Mouse (Mus musculus) limb, embryonic 12.5 days (tissue): Measurements from ENCODE around the gene Tnnt3. TPM values are rescaled to one million over a fixed set of nuclear protein-coding genes. Genes with fewer than 3 reads are reported as not detected.

Source experiments
- ATAC-seq: fragments of 200-750 bp; cut with Nextera tagmentation; 2 replicates; pipeline ENCODE4 v1.8.0; 2017; ENCODE audit warnings: low read depth, moderate TSS enrichment; ENCODE audit not compliant: insufficient number of reproducible peaks, insufficient read depth, low FRiP score, low TSS enrichment
- H3K27ac ChIP-seq: fragments of 300-500 bp; sonication (generic); 2 replicates; pipeline ENCODE4 v1.5.1; 2016; ENCODE audit warnings: mild to moderate bottlenecking, moderate library complexity
- H3K27me3 ChIP-seq: fragments of 300-500 bp; sonication (generic); 2 replicates; pipeline ENCODE4 v1.6.1; 2016; ENCODE audit warnings: mild to moderate bottlenecking, moderate library complexity
- H3K36me3 ChIP-seq: fragments of 300-500 bp; sonication (generic); 2 replicates; pipeline ENCODE4 v1.6.1; 2016; ENCODE audit warnings: mild to moderate bottlenecking, moderate library complexity
- H3K4me1 ChIP-seq: fragments of 300-500 bp; sonication (generic); replicated peaks from 2 replicates; pipeline ENCODE4 v1.6.1; 2016
- H3K4me2 ChIP-seq: fragments of 300-500 bp; sonication (generic); 2 replicates; pipeline ENCODE4 v1.6.1; 2016; ENCODE audit warnings: mild to moderate bottlenecking, moderate library complexity
- H3K4me3 ChIP-seq: fragments of 300-500 bp; sonication (generic); replicated peaks from 2 replicates; pipeline ENCODE4 v1.5.1; 2016; ENCODE audit warnings: mild to moderate bottlenecking
- H3K9ac ChIP-seq: fragments of 300-500 bp; sonication (generic); replicated peaks from 2 replicates; pipeline ENCODE4 v1.6.1; 2016; ENCODE audit warnings: mild to moderate bottlenecking, moderate library complexity
- H3K9me3 ChIP-seq: fragments of 300-500 bp; sonication (generic); 2 replicates; pipeline ENCODE4 v1.6.1; 2016; ENCODE audit warnings: mild to moderate bottlenecking, moderate library complexity
- WGBS: fragments of 180-500 bp; shearing (Covaris S2); methylation state at CpG from one replicate; pipeline ENCODE4 v1.1.7; 2016; 5-methylcytosine and 5-hydroxymethylcytosine counted together
- polyA plus RNA-seq: library from polyadenylated mRNA; unstranded; fragments of >200 nt; fragmentation: Nextera tagmentation; extraction: Ambion mirVana; gene quantifications from 2 replicates; pipeline ENCODE4 v1.2.1, GENCODE M21; 2016

Tnnt3 gene
- polyA plus RNA-seq, 1 experiment from 2014 or later: 14.3 TPM

DNA sequence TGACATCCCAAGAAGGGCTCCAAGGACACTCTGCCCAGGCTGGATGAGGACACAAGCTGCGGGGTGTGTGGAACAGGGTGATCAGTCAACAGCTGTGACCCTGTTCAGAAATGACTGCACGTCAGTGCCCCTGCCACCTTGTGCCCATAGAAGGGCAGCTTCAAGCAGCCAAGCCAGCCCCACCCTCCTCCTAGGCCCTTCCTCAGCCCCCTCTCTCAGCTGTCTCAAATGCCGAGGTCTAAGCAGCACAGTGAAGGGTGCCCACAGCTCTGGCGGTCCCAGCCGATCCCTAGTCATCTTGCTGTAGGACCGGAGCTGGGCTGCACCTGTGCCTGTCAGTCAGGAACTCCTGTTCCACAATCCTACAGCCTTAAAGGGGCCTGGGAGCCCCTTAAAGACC is 36.4 kb upstream of the Tnnt3 start:
- Histone ChIP-seq H3K4me2 (no peak overlapping the region), H3K27ac (no peak overlapping the region), H3K36me3 (no peaks in the 10 kb centered on the region), H3K9ac (no peak overlapping the region), H3K4me3 (no peak overlapping the region), H3K27me3 (no peaks in the 10 kb centered on the region), H3K4me1 (peaks cover 29% of the 10 kb centered on the region), H3K9me3 (no peaks in the 10 kb centered on the region)
- 77% methylated on average over 6 of the region's 6 CpGs for WGBS
- ATAC-seq: no peak

DNA sequence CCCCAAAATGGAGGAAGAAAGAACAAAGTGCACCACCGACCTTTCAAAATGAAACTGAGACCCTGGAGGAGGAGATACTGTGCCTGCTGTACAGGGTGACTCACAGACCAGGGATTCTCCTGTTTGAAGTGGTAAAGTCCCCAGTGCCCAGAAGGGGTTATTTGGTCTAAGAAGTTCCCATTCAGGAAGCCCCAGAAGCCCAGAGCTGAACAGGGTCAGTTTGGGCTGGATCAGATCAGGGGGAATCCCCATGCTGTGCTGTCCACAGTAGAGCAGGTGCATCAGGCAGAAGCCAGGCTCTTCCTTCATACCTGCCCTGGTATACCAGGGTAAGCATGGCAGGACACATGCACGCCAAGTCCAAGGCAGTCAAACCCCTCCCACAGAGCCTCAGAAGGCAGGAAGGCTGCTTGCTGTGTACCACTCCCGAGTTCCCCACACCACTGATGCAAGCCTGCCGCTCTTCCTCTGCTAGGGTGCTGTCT is 36.0 kb upstream of the Tnnt3 start:
- H3K27me3 ChIP-seq: no peaks in the 10 kb centered on the region
- ATAC-seq: no peak
- H3K4me2 ChIP-seq: no peak overlapping the region
- no peak overlapping the region for H3K9ac ChIP-seq
- peaks cover 25% of the 10 kb centered on the region for H3K4me1 ChIP-seq
- no peak overlapping the region for H3K27ac ChIP-seq
- H3K4me3 ChIP-seq: no peak overlapping the region
- H3K36me3 ChIP-seq: no peaks in the 10 kb centered on the region
- H3K9me3 ChIP-seq: no peaks in the 10 kb centered on the region
- 80% methylated on average over 4 of the region's 4 CpGs for WGBS

DNA sequence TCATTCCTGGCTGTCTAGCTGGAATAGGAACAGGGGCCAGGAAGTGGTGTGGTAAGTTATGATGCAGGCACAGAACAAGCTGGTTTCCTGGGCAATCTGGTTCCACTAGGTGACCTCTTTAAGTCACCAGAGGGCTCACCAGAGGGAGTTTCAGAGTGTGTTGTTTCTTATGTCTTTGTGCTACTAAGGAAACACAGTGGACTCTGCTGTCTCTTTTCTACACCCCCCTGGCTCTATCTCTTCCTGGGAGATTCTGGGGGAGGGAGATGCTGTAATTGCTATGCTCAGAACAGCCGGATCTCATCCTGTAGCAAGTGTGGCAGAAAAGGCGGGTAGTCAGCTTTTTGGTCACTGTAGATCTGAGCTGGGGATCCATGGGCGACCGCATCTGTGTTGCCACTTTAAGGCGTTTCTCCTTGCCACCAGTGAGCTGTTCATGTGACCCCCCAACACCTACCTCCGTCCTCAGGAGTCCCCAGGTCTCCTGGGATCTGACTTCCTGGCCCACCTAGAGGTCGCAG is 28.4 kb upstream of the Tnnt3 start:
- ATAC-seq: no peak
- Histone ChIP-seq H3K27ac (peak overlapping the region; percentile 90; the same call in 1 of the 2 replicates), H3K9ac (no peak overlapping the region), H3K4me2 (no peak overlapping the region), H3K4me3 (no peak overlapping the region), H3K36me3 (no peaks in the 10 kb centered on the region), H3K9me3 (no peaks in the 10 kb centered on the region), H3K27me3 (no peaks in the 10 kb centered on the region), H3K4me1 (peaks cover 44% of the 10 kb centered on the region)
- WGBS: 82% methylated on average over 7 of the region's 7 CpGs

DNA sequence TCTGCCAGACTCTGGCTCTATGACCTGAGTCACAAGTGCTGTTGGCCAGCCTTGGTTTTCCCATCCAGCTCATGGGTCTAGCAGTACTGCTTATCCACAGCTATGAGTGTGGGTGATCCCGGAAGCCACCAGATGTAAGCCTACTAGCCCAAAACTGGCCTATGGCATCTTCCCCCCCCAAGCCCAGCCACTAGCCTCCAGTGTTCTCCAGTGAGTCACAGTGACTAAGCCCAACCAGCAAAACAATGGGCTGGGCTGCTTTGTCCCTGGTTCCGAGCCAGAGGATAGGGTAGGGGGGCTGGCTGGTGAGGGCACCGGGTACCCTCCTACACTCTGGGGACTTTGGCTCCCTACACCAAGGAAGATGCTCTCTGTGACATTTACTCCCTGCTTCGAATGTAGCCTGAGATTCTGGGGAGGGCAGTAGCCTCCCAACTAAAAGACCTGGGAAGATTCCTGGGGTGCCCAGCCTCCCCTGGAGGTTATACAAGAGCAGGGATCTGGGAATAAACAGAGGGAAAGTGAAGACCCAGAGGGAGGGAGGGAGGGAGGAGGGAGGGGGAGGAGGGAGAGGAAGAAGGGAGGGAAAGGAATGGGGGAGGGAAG is 27.7 kb upstream of the Tnnt3 start:
- H3K9ac ChIP-seq: no peak overlapping the region
- 21% methylated on average over 4 of the region's 4 CpGs for WGBS
- H3K4me2 ChIP-seq: no peak overlapping the region

DNA sequence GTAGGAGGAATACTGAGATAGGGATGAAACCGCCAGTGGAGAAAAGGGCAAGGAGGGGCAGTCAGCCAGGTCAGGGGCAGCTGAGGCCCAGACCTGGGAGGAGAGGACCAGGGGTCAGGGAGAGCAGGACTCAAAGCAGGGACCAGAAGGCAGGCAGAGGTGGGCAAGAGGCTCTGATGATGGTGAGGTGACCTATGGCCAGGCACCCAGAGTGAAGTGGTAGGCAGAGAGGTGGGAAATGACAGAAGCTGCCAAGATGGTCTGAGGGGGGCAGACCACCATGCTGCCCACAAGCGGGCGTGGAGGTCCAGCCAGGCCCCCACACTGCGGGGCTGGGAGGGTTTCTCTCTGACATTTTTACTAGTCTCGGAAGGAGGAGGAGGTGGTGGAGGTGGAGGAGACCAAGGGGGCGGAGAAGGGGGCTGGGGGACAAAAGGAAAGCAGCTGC is 27.2 kb upstream of the Tnnt3 start:
- Histone ChIP-seq H3K27ac (peak overlapping the region; percentile 90), H3K4me1 (peaks cover 46% of the 10 kb centered on the region), H3K4me2 (peak overlapping the region; percentile 44), H3K4me3 (0 out of 2 replicates have a peak overlapping the region, but pooled peaks have one; percentile 19), H3K27me3 (no peaks in the 10 kb centered on the region), H3K9me3 (no peaks in the 10 kb centered on the region), H3K36me3 (no peaks in the 10 kb centered on the region), H3K9ac (peak overlapping the region; percentile 63)
- 14% methylated on average over 6 of the region's 6 CpGs for WGBS
- no peak; the same call in 1 of the 2 replicates for ATAC-seq

More for the DNA sequence above, 27.7 kb upstream of the Tnnt3 start:
- H3K4me1 ChIP-seq: peaks cover 46% of the 10 kb centered on the region
- ATAC-seq: 0 out of 2 replicates have a peak, but pooled peaks have one; percentile 21
- H3K36me3 ChIP-seq: no peaks in the 10 kb centered on the region
- no peak overlapping the region for H3K4me3 ChIP-seq
- H3K27ac ChIP-seq: peak overlapping the region; percentile 90
- no peaks in the 10 kb centered on the region for H3K9me3 ChIP-seq
- no peaks in the 10 kb centered on the region for H3K27me3 ChIP-seq

DNA sequence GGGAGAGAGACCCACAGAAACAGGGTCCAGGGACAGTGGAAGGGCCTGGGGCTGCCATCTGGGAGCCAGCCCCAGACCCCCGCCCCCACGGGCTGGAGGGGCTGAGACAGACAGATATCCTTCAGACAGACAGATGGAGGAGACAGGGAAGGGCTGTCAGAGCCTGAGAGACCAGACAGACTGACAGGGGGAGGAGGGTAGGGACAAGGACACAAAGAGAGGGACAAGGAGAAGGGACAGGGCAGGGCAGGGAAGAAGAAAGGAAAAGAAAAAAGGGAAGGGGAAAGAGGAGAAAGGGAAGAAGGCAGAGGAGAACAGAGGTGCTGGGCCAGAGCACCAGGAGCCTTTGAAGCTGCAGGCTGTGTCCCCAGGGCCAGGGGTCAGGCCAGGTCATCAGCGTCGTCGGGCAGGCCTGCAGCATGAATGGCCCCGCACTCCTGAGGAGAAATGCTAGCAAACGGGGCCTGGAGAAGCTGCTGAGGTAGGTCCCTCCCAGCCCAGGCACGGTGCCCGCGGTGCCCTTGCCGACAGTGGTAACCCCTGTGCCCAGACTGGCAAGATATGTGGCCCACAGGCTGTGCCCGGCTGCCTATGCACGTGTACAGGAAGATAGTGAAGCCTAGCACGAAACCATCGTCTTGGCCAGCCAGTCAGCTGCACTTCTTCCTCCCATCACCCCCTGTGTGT is 26.6 kb upstream of the Tnnt3 start:
- H3K9me3 ChIP-seq: no peaks in the 10 kb centered on the region

DNA sequence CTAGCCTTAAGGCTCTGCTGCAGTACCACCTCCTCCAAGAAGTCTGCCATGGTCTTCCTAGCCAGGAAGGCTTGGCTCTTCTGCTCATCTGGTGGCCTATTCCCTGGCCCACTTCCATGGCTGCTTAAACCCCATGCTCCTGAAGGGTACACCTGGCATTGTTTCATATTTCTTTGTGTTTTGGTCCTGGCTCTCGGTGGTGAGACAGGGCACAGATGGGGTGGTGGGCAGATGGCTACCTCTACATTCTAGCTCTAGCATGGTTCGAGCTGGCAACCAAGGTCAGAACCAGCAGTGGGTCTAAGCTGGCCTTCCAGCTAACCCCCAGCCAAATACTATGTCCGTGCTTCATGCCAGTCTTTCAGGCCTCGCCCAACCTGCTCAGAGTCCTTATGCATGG is 25.7 kb upstream of the Tnnt3 start:
- Histone ChIP-seq H3K36me3 (no peaks in the 10 kb centered on the region), H3K9ac (no peak overlapping the region), H3K27ac (peak overlapping the region; percentile 90; the same call in 1 of the 2 replicates), H3K4me1 (peaks cover 50% of the 10 kb centered on the region), H3K4me2 (peak overlapping the region; percentile 44), H3K4me3 (no peak overlapping the region), H3K27me3 (no peaks in the 10 kb centered on the region), H3K9me3 (no peaks in the 10 kb centered on the region)
- ATAC-seq: no peak
- 93% methylated on average over 4 of the region's 4 CpGs for WGBS

More for the DNA sequence above, 26.6 kb upstream of the Tnnt3 start:
- ATAC-seq: no peak
- H3K4me2 ChIP-seq: peak overlapping the region; percentile 44
- H3K27ac ChIP-seq: peak overlapping the region; percentile 90
- 29% methylated on average over 15 of the region's 15 CpGs for WGBS
- H3K27me3 ChIP-seq: no peaks in the 10 kb centered on the region
- H3K4me3 ChIP-seq: peak overlapping the region; percentile 19; the same call in 1 of the 2 replicates
- H3K4me1 ChIP-seq: peaks cover 47% of the 10 kb centered on the region
- no peaks in the 10 kb centered on the region for H3K36me3 ChIP-seq
- peak overlapping the region; percentile 63 for H3K9ac ChIP-seq

DNA sequence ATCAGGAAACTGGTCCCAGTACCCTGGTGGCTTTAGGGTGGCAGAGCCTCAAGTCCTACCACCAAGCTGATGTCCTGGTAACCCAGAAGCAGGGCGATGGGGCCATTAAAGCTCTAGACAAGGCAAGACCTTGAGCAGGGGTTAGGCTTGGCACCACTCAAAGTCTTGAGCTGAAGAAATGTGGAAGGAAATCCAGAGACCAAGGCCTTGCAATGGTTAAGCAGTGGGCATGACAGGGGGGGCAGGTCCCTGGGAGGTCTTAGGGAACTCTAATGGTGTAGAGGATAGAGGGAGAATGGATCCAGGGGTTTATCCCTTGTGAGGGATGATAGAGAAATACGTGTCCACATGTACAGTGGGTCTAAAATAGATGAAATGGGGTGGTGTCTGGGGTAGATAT is 25.2 kb upstream of the Tnnt3 start:
- Histone ChIP-seq H3K36me3 (no peaks in the 10 kb centered on the region), H3K27me3 (no peaks in the 10 kb centered on the region), H3K4me3 (no peak overlapping the region), H3K4me1 (peaks cover 51% of the 10 kb centered on the region), H3K9me3 (no peaks in the 10 kb centered on the region), H3K4me2 (peak overlapping the region; percentile 44), H3K9ac (no peak overlapping the region), H3K27ac (no peak overlapping the region)
- WGBS: 89% methylated on average over 2 of the region's 2 CpGs
- ATAC-seq: no peak

DNA sequence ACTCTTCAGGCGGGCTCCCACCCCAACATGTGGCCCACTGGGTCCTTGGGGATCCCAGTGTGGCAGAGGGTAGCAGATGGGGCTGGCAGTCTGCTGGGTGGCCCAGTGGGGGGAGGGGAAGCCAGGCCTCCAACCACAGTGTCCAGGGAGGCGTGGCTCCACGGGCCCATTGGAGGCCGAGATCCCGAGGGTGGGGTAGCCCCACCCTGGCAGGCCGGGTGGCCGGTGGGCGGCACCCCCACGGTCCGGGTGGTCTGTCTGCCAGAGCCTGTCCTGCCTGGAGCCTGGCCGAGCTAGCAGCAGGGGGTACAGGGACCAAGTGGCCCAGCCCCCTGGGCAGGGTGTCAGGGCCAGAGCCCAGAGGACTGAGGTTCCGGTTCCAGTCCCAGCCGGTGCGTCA is 23.8 kb upstream of the Tnnt3 start:
- 82% methylated on average over 14 of the region's 14 CpGs for WGBS
- Histone ChIP-seq H3K4me3 (no peak overlapping the region), H3K4me1 (peaks cover 52% of the 10 kb centered on the region), H3K4me2 (0 out of 2 replicates have a peak overlapping the region, but pooled peaks have one; percentile 21), H3K27ac (peak overlapping the region; percentile 53; the same call in 1 of the 2 replicates), H3K9me3 (no peaks in the 10 kb centered on the region), H3K27me3 (no peaks in the 10 kb centered on the region), H3K36me3 (no peaks in the 10 kb centered on the region), H3K9ac (0 out of 2 replicates have a peak overlapping the region, but pooled peaks have one; percentile 4)
- no peak for ATAC-seq

DNA sequence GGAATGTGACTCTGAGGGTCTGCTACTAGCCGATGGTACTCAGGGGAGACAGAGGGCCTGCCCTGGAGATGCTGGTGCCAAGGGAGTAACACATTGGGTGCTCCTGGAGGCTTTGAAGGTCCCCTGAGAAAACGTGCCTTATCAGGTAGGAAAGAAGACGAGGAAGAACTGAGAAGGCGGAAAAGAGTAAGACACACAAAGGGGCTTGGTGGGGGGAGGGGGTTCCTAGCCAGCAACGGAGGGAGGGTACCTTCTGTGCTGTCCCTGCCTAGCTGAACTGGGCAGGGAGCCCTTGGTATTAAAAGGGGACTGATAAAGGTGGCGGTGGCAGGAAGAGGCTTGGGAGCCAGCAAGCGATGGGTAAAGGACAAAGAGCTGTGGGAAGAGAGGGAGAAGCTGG is 23.0 kb upstream of the Tnnt3 start:
- no peak for ATAC-seq
- H3K4me3 ChIP-seq: no peak overlapping the region
- H3K36me3 ChIP-seq: no peaks in the 10 kb centered on the region
- no peaks in the 10 kb centered on the region for H3K9me3 ChIP-seq
- H3K4me1 ChIP-seq: peaks cover 53% of the 10 kb centered on the region
- no peaks in the 10 kb centered on the region for H3K27me3 ChIP-seq
- WGBS: 71% methylated on average over 7 of the region's 7 CpGs
- H3K27ac ChIP-seq: no peak overlapping the region
- H3K4me2 ChIP-seq: no peak overlapping the region
- H3K9ac ChIP-seq: no peak overlapping the region

DNA sequence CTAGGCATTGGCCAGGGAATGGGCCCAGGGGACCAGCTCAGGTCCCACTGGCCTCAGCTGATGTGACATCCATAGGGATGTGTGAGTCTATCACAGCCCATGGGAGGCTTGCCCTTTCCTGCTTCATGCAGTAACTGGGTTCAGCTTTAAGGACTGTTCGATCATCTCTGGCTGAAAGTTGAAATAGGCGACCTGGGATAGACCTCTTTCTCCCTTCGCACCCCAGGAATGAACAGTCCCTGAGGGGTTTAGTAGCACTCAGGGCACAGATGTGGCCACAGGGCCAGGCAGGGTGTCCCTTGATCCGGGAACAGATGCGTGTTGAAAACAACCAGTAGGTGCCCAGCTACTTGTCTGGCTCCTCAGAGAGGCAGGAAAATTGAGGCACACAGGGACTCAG is 22.4 kb upstream of the Tnnt3 start:
- ATAC-seq: no peak
- no peaks in the 10 kb centered on the region for H3K36me3 ChIP-seq
- peaks cover 53% of the 10 kb centered on the region for H3K4me1 ChIP-seq
- no peak overlapping the region; the same call in 1 of the 2 replicates for H3K27ac ChIP-seq
- no peaks in the 10 kb centered on the region for H3K27me3 ChIP-seq
- no peaks in the 10 kb centered on the region for H3K9me3 ChIP-seq
- H3K4me3 ChIP-seq: no peak overlapping the region
- H3K9ac ChIP-seq: no peak overlapping the region
- H3K4me2 ChIP-seq: no peak overlapping the region
- WGBS: 78% methylated on average over 5 of the region's 5 CpGs
